Mouse (Mus musculus) forebrain, embryonic 10.5 days (tissue): Measurements from ENCODE around the gene Adgrb3. TPM values are rescaled to one million over a fixed set of nuclear protein-coding genes. Genes with fewer than 3 reads are reported as not detected.
A peak's percentile ranks its signal among the peaks of the same experiment; 100 is the strongest.
"Not testable (repeated sequence)": the region's sequence is repeated elsewhere in the genome, so short reads cannot be mapped to it uniquely, and the experiment has no call there.

Source experiments
- DNase-seq: peaks from one replicate; pipeline ENCODE4 v3.0.0-alpha.2; 2017; ENCODE audit warnings: low spot score; ENCODE audit errors: extremely low spot score
- H3K27ac ChIP-seq: fragments of 300-500 bp; sonication (generic); 2 replicates; pipeline ENCODE4 v1.5.1; 2016; ENCODE audit warnings: mild to moderate bottlenecking
- H3K27me3 ChIP-seq: fragments of 300-500 bp; sonication (generic); 2 replicates; pipeline ENCODE4 v1.6.1; 2016; ENCODE audit warnings: mild to moderate bottlenecking; ENCODE audit not compliant: poor library complexity, severe bottlenecking
- H3K36me3 ChIP-seq: fragments of 300-500 bp; sonication (generic); replicated peaks from 2 replicates; pipeline ENCODE4 v1.6.1; 2016; ENCODE audit warnings: mild to moderate bottlenecking, moderate library complexity
- H3K4me1 ChIP-seq: fragments of 300-500 bp; sonication (generic); 2 replicates; pipeline ENCODE4 v1.6.1; 2016
- H3K4me3 ChIP-seq: fragments of 300-500 bp; sonication (generic); 2 replicates; pipeline ENCODE4 v1.5.1; 2016; ENCODE audit warnings: mild to moderate bottlenecking, moderate library complexity
- H3K9me3 ChIP-seq: fragments of 300-500 bp; sonication (generic); 2 replicates; pipeline ENCODE4 v1.6.1; 2016; ENCODE audit warnings: mild to moderate bottlenecking, moderate library complexity
- WGBS: fragments of 180-500 bp; shearing (Covaris S2); methylation state at CpG from one replicate; pipeline ENCODE4 v1.1.7; 2016; 5-methylcytosine and 5-hydroxymethylcytosine counted together
- polyA plus RNA-seq: library from polyadenylated mRNA; unstranded; fragments of >200 nt; fragmentation: Nextera tagmentation; extraction: Ambion mirVana; gene quantifications from 2 replicates; pipeline ENCODE4 v1.2.1, GENCODE M21; 2016

The Adgrb3 gene
- polyA plus RNA-seq, 1 experiment from 2014 or later = 3.4 TPM

- H3K4me1 ChIP-seq = peaks cover 15% of the 10 kb centered on the region
- H3K9me3 ChIP-seq = no peaks in the 10 kb centered on the region
- 84% methylated on average over 10 of the region's 10 CpGs for WGBS
- no peak overlapping the region for H3K27ac ChIP-seq
- H3K4me3 ChIP-seq = no peak overlapping the region
- DNase-seq = no peak
- no peaks in the 10 kb centered on the region for H3K27me3 ChIP-seq
- no peaks in the 10 kb centered on the region for H3K36me3 ChIP-seq
Observed at GRCm38 (mm10) chr1:25034161-25034560, 795.3 kb downstream of the Adgrb3 start.

GRCm38 (mm10) chr1:25033155-25034095 is 796.1 kb downstream of the Adgrb3 start:
- peaks cover 15% of the 10 kb centered on the region for H3K4me1 ChIP-seq
- DNase-seq = peak; percentile 24
- H3K4me3 ChIP-seq = no peak overlapping the region
- WGBS = 59% methylated on average over 8 of the region's 8 CpGs
- no peak overlapping the region for H3K27ac ChIP-seq
- H3K27me3 ChIP-seq = no peaks in the 10 kb centered on the region
- H3K9me3 ChIP-seq = no peaks in the 10 kb centered on the region
- no peaks in the 10 kb centered on the region for H3K36me3 ChIP-seq

DNA sequence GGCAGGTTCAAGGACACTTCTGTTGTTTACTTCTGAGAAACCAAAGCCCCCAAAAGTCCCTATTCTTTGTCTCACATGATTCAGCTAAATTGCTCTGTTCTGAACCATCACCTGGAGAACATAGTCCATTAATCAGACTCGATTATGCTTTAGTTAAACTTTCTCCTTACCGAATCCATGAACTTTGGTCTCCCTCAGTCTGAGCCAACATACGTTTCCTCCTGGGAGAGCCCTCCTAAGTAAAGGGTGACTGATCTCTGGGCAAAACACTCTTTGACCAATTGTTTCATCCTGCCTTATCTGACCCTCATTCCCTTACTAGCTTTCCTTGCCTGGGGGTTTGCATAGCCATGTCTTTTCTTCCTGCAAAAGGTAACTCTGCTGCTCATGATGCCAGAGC is 806.4 kb downstream of the Adgrb3 start:
- Histone ChIP-seq H3K27ac (no peak overlapping the region), H3K4me1 (no peaks in the 10 kb centered on the region), H3K4me3 (no peak overlapping the region), H3K27me3 (no peaks in the 10 kb centered on the region), H3K36me3 (no peaks in the 10 kb centered on the region), H3K9me3 (no peaks in the 10 kb centered on the region)
- no peak for DNase-seq
- 89% methylated on average over 3 of the region's 3 CpGs for WGBS

- H3K36me3 ChIP-seq, H3K27ac ChIP-seq, DNase-seq, H3K4me1 ChIP-seq, H3K9me3 ChIP-seq, H3K4me3 ChIP-seq, H3K27me3 ChIP-seq: not testable (repeated sequence)
- 92% methylated on average over 8 of the region's 8 CpGs for WGBS
Observed at GRCm38 (mm10) chr1:25017851-25018250, 811.7 kb downstream of the Adgrb3 start.
